Mouse (Mus musculus): ENCODE data around the gene Tmem63c.

The Tmem63c gene

GRCm38 (mm10) chr12:87021040-87021439 is at the start of gene Tmem63c:
Tmem63c (plus strand) TSS chr12:87021340.
- DNase-seq: no peak

GRCm38 (mm10) chr12:86973216-86973615 is 47.9 kb upstream of the Tmem63c start:
- DNase-seq: peak; percentile 98

GRCm38 (mm10) chr12:86973706-86974105 is 47.4 kb upstream of the Tmem63c start:
- DNase-seq: peak; percentile 71

- peak; percentile 89 for DNase-seq
Measured at GRCm38 (mm10) chr12:86974387-86975288, 46.5 kb upstream of the Tmem63c start.

GRCm38 (mm10) chr12:86975761-86976160 is 45.4 kb upstream of the Tmem63c start:
- peak; percentile 58 for DNase-seq

DNA sequence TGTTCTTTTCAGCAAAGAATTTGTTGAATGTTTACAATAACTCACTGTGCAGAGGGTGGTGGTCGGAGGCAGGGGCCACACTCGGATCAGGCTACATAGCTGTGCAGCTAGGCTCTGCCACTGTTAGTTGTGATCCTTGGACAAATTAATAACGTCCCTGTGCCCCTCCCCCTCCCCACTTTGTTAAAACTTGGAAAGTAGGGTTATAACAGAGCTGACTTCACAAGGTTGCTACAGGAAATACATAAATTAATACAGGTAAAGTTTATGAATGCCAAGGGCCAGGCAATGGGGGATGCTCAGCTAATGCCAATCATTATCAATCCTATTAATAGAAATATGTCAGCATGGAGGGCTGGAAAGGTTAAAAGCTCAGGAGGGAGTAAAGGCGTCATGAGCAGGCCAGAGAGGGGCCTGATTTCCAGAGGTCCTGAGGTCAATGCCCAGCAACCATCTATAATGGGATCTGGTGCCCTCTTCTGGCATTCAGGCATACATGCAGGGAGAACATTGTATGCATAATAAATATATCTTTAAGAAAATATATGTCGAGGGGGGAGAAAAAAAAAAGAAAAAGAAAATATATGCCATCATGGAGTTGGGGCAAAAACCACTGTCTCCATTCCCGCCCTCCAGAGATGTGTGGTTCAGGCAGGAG is 44.5 kb upstream of the Tmem63c start:
- DNase-seq: no peak

GRCm38 (mm10) chr12:86977833-86978232 is 43.3 kb upstream of the Tmem63c start:
- DNase-seq: peak; percentile 64

GRCm38 (mm10) chr12:86981180-86981579 is 40.0 kb upstream of the Tmem63c start:
- DNase-seq: peak; percentile 57

DNA sequence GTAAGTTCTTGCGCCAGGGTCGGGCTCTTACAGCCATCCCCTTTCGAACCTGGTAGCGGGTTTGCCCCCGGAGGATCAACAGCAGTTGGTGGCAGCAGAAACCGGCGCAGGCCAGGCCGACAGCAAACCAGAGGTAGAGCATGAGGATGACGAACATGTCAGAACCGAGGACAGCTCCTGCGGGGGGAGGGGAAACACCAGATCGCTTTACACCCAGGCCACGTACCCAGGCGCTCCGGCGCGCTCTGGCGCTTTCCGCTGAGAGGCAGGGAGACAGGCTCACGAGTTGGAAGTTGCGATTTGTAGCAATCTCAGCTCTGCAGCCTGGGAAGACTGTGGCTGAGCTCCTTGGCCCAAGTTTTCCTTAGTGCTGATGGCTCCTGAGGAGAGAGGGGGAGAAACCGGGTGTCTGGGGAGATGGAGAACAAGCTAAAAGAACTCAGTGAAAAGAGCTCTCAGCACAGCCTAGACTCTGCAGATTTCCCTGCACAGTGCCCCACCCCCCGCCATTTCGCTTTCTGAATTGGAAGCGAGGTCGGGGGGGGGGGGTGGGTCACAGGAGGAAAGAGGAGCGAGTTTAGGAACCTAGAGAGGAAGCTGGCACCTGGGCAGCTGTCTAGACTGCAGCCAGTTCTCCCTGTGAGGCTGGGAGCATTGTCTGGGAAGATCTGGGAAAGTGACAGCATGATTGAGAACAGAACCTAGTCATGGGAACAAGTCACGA is 37.5 kb upstream of the Tmem63c start:
- DNase-seq: no peak

GRCm38 (mm10) chr12:86984194-86984555 is 37.0 kb upstream of the Tmem63c start:
- DNase-seq: no peak

DNA sequence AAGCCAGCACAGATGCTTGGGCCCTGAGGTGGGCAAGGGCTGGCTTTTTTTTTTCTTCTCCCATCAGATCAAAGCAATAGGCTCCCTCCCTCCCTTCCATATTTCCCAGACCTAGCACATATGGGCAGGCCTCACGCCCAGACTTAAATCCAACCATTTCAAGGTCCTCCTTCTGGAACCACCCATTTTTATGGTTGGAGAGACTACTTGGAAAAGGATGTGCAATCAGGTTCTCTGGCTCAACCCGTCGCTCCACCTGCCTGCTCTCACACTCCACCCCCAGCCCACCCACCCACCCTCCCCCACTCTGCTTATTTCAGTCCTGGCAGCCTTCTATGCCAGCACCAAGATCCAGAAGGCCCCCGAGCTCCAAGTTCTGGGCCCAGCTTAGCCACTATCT is 34.6 kb upstream of the Tmem63c start:
- no peak for DNase-seq

GRCm38 (mm10) chr12:86988227-86988626 is 32.9 kb upstream of the Tmem63c start:
- DNase-seq: no peak

- no peak for DNase-seq
Measured at GRCm38 (mm10) chr12:86989378-86989777, 31.8 kb upstream of the Tmem63c start.

- peak; percentile 53 for DNase-seq
Measured at GRCm38 (mm10) chr12:86989890-86990754, 31.0 kb upstream of the Tmem63c start, which contains the start of gene Zdhhc22. Zdhhc22 (minus strand) TSS chr12:86990430.

- DNase-seq: no peak
Measured at GRCm38 (mm10) chr12:86990755-86991110, 30.4 kb upstream of the Tmem63c start.

DNA sequence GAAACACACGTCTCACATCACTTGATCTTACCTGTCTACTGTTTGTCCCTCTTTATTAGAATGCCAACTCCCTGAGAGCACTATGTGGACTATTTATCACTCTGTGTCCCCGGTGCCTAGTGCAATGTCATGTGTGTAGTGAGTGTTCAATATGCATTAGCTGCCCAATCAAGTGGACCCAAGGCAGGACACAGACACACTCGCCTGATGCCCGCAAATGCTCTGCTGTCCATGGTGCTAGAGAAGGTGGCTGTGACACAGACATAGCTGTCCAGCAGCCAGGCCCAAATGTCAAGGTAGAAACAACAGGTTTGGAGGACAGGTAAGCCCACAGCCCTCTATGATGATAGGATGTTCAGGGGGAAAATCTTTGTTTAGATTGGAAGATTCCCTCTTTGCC is 27.0 kb upstream of the Tmem63c start:
- DNase-seq: no peak

DNA sequence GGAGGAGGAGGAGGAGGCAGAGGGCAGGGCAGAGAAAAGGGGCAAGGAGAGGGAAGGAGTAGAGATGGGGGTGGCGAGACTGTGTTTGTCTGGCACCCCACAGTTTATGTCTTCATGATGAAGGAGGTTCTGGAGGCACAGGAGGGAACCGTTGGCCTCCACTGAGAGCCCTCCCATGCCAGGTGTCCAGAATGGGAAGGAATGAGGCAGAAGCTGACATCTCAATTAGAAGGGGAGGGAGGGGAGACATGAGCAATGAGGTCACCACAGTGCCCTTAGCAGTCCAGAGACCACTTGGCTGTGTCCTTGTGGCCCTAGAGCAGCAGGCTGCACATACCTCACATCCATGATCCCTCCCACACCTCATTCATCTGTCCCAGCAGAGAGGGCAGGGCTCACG is 26.4 kb upstream of the Tmem63c start:
- no peak for DNase-seq

- DNase-seq: no peak
Measured at GRCm38 (mm10) chr12:86995931-86996330, 25.2 kb upstream of the Tmem63c start.

DNA sequence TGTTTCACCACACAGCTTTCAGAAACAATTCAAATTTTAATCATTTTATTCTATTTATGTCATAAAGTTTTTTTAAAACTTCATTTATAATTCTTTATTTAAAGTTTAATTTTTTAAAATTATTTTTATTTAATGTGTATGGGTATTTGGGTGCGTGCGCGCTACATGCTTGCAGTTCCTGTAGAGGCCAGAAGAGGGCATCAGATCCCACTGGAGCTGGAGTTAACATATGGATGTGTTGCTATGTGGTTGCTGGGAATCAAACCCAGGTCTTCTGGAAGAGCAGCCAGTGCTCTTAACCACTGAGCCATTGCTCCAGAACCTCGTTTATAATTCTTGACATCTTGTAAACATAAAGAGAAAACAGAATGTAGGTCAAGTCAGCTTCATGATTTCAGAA is 22.4 kb upstream of the Tmem63c start:
- no peak for DNase-seq

GRCm38 (mm10) chr12:86999283-86999820 is 21.8 kb upstream of the Tmem63c start:
- DNase-seq: peak; percentile 48

GRCm38 (mm10) chr12:87000151-87000839 is 20.8 kb upstream of the Tmem63c start:
- no peak for DNase-seq

DNA sequence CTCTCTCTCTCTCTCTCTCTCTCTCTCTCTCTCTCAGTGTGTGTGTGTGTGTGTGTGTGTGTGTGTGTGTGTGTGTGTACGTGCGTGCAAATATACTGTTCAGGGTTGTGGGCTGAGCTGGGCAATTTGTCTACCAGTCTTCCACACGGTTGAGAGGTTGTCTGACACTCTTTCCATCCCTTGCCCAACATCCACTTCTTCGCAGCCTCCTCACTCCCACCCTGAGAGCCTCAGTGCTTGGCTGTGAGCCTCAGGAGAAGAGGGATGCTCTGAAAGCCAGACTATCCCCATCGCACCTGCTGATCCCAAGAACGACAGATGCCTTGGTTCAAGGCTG is 20.3 kb upstream of the Tmem63c start:
- no peak for DNase-seq

Data from cerebellum, adult 11-12 months (tissue).